Mouse (Mus musculus): Measurements from ENCODE around the gene Slc50a1. TPM values are rescaled to one million over a fixed set of nuclear protein-coding genes. Genes with fewer than 3 reads are reported as not detected.
A peak's percentile ranks its signal among the peaks of the same experiment; 100 is the strongest.

Gene Slc50a1
- polyA plus RNA-seq, 1 experiment from 2014 or later, result 86.5 TPM

GRCm38 (mm10) chr3:89268916-89269315, 1.5 kb downstream of the Slc50a1 start:
- Histone ChIP-seq H3K9ac (replicated peaks; ENCODE audit: low read depth, low read length) (no peak overlapping the region), H3K27ac (ENCODE audit: low read length) (no peak overlapping the region; the same call in 1 of the 2 replicates), H3K36me3 (ENCODE audit: control insufficient read depth, insufficient read depth, low read length) (no peaks in the 10 kb centered on the region; the same call in 1 of the 2 replicates), H3K4me3 (ENCODE audit: low read depth, low read length) (no peak overlapping the region), H3K9me3 (ENCODE audit: control insufficient read depth, low read depth, low read length) (no peaks in the 10 kb centered on the region), H3K4me1 (ENCODE audit: control insufficient read depth, insufficient read depth, low read length) (peaks cover 34% of the 10 kb centered on the region), H3K27me3 (ENCODE audit: control insufficient read depth, insufficient read depth, low read length) (no peaks in the 10 kb centered on the region), H3K4me2 (replicated peaks; ENCODE audit: low read depth, low read length) (0 out of 2 replicates have a peak overlapping the region, but pooled peaks have one; percentile 64)
- 61% methylated on average over 8 of the region's 8 CpGs for WGBS
- no peak for ATAC-seq (ENCODE audit: insufficient number of reproducible peaks, insufficient read depth, low FRiP score, low read depth)

- Histone ChIP-seq H3K4me3 (ENCODE audit: low read depth, low read length) (peak overlapping the region; percentile 77), H3K36me3 (ENCODE audit: control insufficient read depth, insufficient read depth, low read length) (no peaks in the 10 kb centered on the region; the same call in 1 of the 2 replicates), H3K4me2 (replicated peaks; ENCODE audit: low read depth, low read length) (peak overlapping the region; percentile 93), H3K9ac (replicated peaks; ENCODE audit: low read depth, low read length) (peak overlapping the region; percentile 93), H3K27ac (ENCODE audit: low read length) (peak overlapping the region; percentile 40; the same call in 1 of the 2 replicates), H3K9me3 (ENCODE audit: control insufficient read depth, low read depth, low read length) (no peaks in the 10 kb centered on the region), H3K27me3 (ENCODE audit: control insufficient read depth, insufficient read depth, low read length) (no peaks in the 10 kb centered on the region), H3K4me1 (ENCODE audit: control insufficient read depth, insufficient read depth, low read length) (peaks cover 34% of the 10 kb centered on the region)
- WGBS, result under 1% methylated on average over 20 of the region's 20 CpGs
- ATAC-seq (ENCODE audit: insufficient number of reproducible peaks, insufficient read depth, low FRiP score, low read depth), result peak; percentile 83
These were observed 3.9 kb downstream of the Slc50a1 start for GRCm38 (mm10) chr3:89266439-89266893.

GRCm38 (mm10) chr3:89262417-89262816, 8.0 kb downstream of the Slc50a1 start:
- Histone ChIP-seq H3K36me3 (ENCODE audit: control insufficient read depth, insufficient read depth, low read length) (no peaks in the 10 kb centered on the region), H3K4me2 (replicated peaks; ENCODE audit: low read depth, low read length) (no peak overlapping the region), H3K9ac (replicated peaks; ENCODE audit: low read depth, low read length) (no peak overlapping the region), H3K4me1 (ENCODE audit: control insufficient read depth, insufficient read depth, low read length) (peaks cover 9% of the 10 kb centered on the region; the same call in 1 of the 2 replicates), H3K9me3 (ENCODE audit: control insufficient read depth, low read depth, low read length) (no peaks in the 10 kb centered on the region), H3K27ac (ENCODE audit: low read length) (no peak overlapping the region), H3K27me3 (ENCODE audit: control insufficient read depth, insufficient read depth, low read length) (no peaks in the 10 kb centered on the region), H3K4me3 (ENCODE audit: low read depth, low read length) (no peak overlapping the region)
- 65% methylated on average over 10 of the region's 10 CpGs for WGBS
- ATAC-seq (ENCODE audit: insufficient number of reproducible peaks, insufficient read depth, low FRiP score, low read depth), result no peak

- no peaks in the 10 kb centered on the region for H3K27me3 ChIP-seq (ENCODE audit: control insufficient read depth, insufficient read depth, low read length)
- 44% methylated on average over 3 of the region's 3 CpGs for WGBS
- no peak overlapping the region for H3K27ac ChIP-seq (ENCODE audit: low read length)
- no peak overlapping the region for H3K9ac ChIP-seq (replicated peaks; ENCODE audit: low read depth, low read length)
- no peak overlapping the region for H3K4me2 ChIP-seq (replicated peaks; ENCODE audit: low read depth, low read length)
- no peaks in the 10 kb centered on the region for H3K4me1 ChIP-seq (ENCODE audit: control insufficient read depth, insufficient read depth, low read length)
- H3K9me3 ChIP-seq (ENCODE audit: control insufficient read depth, low read depth, low read length), result no peaks in the 10 kb centered on the region
- H3K4me3 ChIP-seq (ENCODE audit: low read depth, low read length), result no peak overlapping the region
- no peaks in the 10 kb centered on the region for H3K36me3 ChIP-seq (ENCODE audit: control insufficient read depth, insufficient read depth, low read length)
- ATAC-seq (ENCODE audit: insufficient number of reproducible peaks, insufficient read depth, low FRiP score, low read depth), result no peak
These were observed 10.2 kb downstream of the Slc50a1 start for GRCm38 (mm10) chr3:89260211-89260610.

- no peak within 1 kb of the TSS for H3K4me3 ChIP-seq (ENCODE audit: low read depth, low read length)
- no peak within 1 kb of the TSS for H3K9ac ChIP-seq (replicated peaks; ENCODE audit: low read depth, low read length)
- no peaks in the 10 kb centered on the region for H3K4me1 ChIP-seq (ENCODE audit: control insufficient read depth, insufficient read depth, low read length)
- H3K27me3 ChIP-seq (ENCODE audit: control insufficient read depth, insufficient read depth, low read length), result no peaks in the 10 kb centered on the region
- 49% methylated on average over 7 of the region's 7 CpGs for WGBS
- H3K36me3 ChIP-seq (ENCODE audit: control insufficient read depth, insufficient read depth, low read length), result no peaks in the 10 kb centered on the region
- no peaks in the 10 kb centered on the region for H3K9me3 ChIP-seq (ENCODE audit: control insufficient read depth, low read depth, low read length)
- no peak for ATAC-seq (ENCODE audit: insufficient number of reproducible peaks, insufficient read depth, low FRiP score, low read depth)
- no peak within 1 kb of the TSS for H3K27ac ChIP-seq (ENCODE audit: low read length)
- no peak within 1 kb of the TSS for H3K4me2 ChIP-seq (replicated peaks; ENCODE audit: low read depth, low read length)
These were observed 11.3 kb downstream of the Slc50a1 start, which contains the start of gene Dpm3 for GRCm38 (mm10) chr3:89259076-89259475. Dpm3 (plus strand) TSS chr3:89259358.

- Histone ChIP-seq H3K4me3 (ENCODE audit: low read depth, low read length) (no peak overlapping the region), H3K9me3 (ENCODE audit: control insufficient read depth, low read depth, low read length) (no peaks in the 10 kb centered on the region), H3K4me2 (replicated peaks; ENCODE audit: low read depth, low read length) (no peak overlapping the region), H3K36me3 (ENCODE audit: control insufficient read depth, insufficient read depth, low read length) (no peaks in the 10 kb centered on the region), H3K9ac (replicated peaks; ENCODE audit: low read depth, low read length) (no peak overlapping the region), H3K27ac (ENCODE audit: low read length) (no peak overlapping the region), H3K4me1 (ENCODE audit: control insufficient read depth, insufficient read depth, low read length) (peaks cover 9% of the 10 kb centered on the region; the same call in 1 of the 2 replicates), H3K27me3 (ENCODE audit: control insufficient read depth, insufficient read depth, low read length) (no peaks in the 10 kb centered on the region)
- no peak for ATAC-seq (ENCODE audit: insufficient number of reproducible peaks, insufficient read depth, low FRiP score, low read depth)
- WGBS, result 82% methylated on average over 5 of the region's 5 CpGs
These were observed 14.2 kb downstream of the Slc50a1 start for GRCm38 (mm10) chr3:89256177-89256576.

GRCm38 (mm10) chr3:89254994-89255393, 15.4 kb downstream of the Slc50a1 start:
- Histone ChIP-seq H3K27ac (ENCODE audit: low read length) (no peak overlapping the region), H3K9me3 (ENCODE audit: control insufficient read depth, low read depth, low read length) (no peaks in the 10 kb centered on the region), H3K9ac (replicated peaks; ENCODE audit: low read depth, low read length) (no peak overlapping the region), H3K27me3 (ENCODE audit: control insufficient read depth, insufficient read depth, low read length) (no peaks in the 10 kb centered on the region), H3K36me3 (ENCODE audit: control insufficient read depth, insufficient read depth, low read length) (no peaks in the 10 kb centered on the region), H3K4me2 (replicated peaks; ENCODE audit: low read depth, low read length) (no peak overlapping the region), H3K4me1 (ENCODE audit: control insufficient read depth, insufficient read depth, low read length) (peaks cover 10% of the 10 kb centered on the region; the same call in 1 of the 2 replicates), H3K4me3 (ENCODE audit: low read depth, low read length) (no peak overlapping the region)
- 85% methylated on average over 5 of the region's 5 CpGs for WGBS
- ATAC-seq (ENCODE audit: insufficient number of reproducible peaks, insufficient read depth, low FRiP score, low read depth), result no peak

- Histone ChIP-seq H3K4me3 (ENCODE audit: low read depth, low read length) (no peak overlapping the region), H3K27ac (ENCODE audit: low read length) (0 out of 2 replicates have a peak overlapping the region, but pooled peaks have one; percentile 0), H3K36me3 (ENCODE audit: control insufficient read depth, insufficient read depth, low read length) (peaks cover 5% of the 10 kb centered on the region; the same call in 1 of the 2 replicates), H3K4me2 (replicated peaks; ENCODE audit: low read depth, low read length) (0 out of 2 replicates have a peak overlapping the region, but pooled peaks have one; percentile 8), H3K27me3 (ENCODE audit: control insufficient read depth, insufficient read depth, low read length) (no peaks in the 10 kb centered on the region), H3K9me3 (ENCODE audit: control insufficient read depth, low read depth, low read length) (no peaks in the 10 kb centered on the region), H3K4me1 (ENCODE audit: control insufficient read depth, insufficient read depth, low read length) (peaks cover 10% of the 10 kb centered on the region; the same call in 1 of the 2 replicates), H3K9ac (replicated peaks; ENCODE audit: low read depth, low read length) (no peak overlapping the region)
- 7% methylated on average over 17 of the region's 17 CpGs for WGBS
- ATAC-seq (ENCODE audit: insufficient number of reproducible peaks, insufficient read depth, low FRiP score, low read depth), result no peak
These were observed 18.9 kb downstream of the Slc50a1 start for GRCm38 (mm10) chr3:89251365-89251895.
